Mouse (Mus musculus) lung, embryonic 14.5 days (tissue): ENCODE results near the gene Fam13a. TPM values are rescaled to one million over a fixed set of nuclear protein-coding genes. Genes with fewer than 3 reads are reported as not detected.

Experiments used
- ATAC-seq: fragments of 200-750 bp; cut with Nextera tagmentation; 2 replicates; pipeline ENCODE4 v1.8.0; 2017; ENCODE audit warnings: mild to moderate bottlenecking, moderate TSS enrichment, moderate library complexity; ENCODE audit not compliant: insufficient read depth
- DNase-seq: peaks from one replicate; pipeline ENCODE4 v3.0.0-alpha.2; 2015
- H3K27ac ChIP-seq: fragments of 300-500 bp; sonication (generic); 2 replicates; pipeline ENCODE4 v1.5.1; 2014; ENCODE audit warnings: low read depth, mild to moderate bottlenecking, moderate library complexity
- H3K27me3 ChIP-seq: fragments of 300-500 bp; sonication (generic); 2 replicates; pipeline ENCODE4 v1.6.1; 2014; ENCODE audit warnings: low read length, control low read depth; ENCODE audit not compliant: insufficient read depth
- H3K36me3 ChIP-seq: fragments of 300-500 bp; sonication (generic); 2 replicates; pipeline ENCODE4 v1.6.1; 2014; ENCODE audit warnings: control low read depth; ENCODE audit not compliant: insufficient read depth
- H3K4me1 ChIP-seq: fragments of 300-500 bp; sonication (generic); 2 replicates; pipeline ENCODE4 v1.6.1; 2014; ENCODE audit warnings: antibody characterized with exemption, control low read depth; ENCODE audit not compliant: insufficient read depth
- H3K4me2 ChIP-seq: fragments of 300-500 bp; sonication (generic); 2 replicates; pipeline ENCODE4 v1.6.1; 2014; ENCODE audit warnings: mild to moderate bottlenecking
- H3K4me3 ChIP-seq: fragments of 300-500 bp; sonication (generic); 2 replicates; pipeline ENCODE4 v1.5.1; 2014; ENCODE audit warnings: low read depth, low read length
- H3K9ac ChIP-seq: fragments of 300-500 bp; sonication (generic); 2 replicates; pipeline ENCODE4 v1.6.1; 2014
- H3K9me3 ChIP-seq: fragments of 300-500 bp; sonication (generic); 2 replicates; pipeline ENCODE4 v1.6.1; 2016; ENCODE audit warnings: low read depth, low read length, control low read depth
- CTCF ChIP-seq: IDR thresholded peaks from 2 replicates; pipeline ENCODE4 v1.5.1; 2016; ENCODE audit warnings: antibody characterized with exemption, low read depth
- WGBS: fragments of 180-500 bp; shearing (Covaris S2); extraction: QIAGEN DNeasy Blood & Tissue Kit; methylation state at CpG from one replicate; pipeline ENCODE4 v1.1.7; 2014; 5-methylcytosine and 5-hydroxymethylcytosine counted together
- polyA plus RNA-seq: library from polyadenylated mRNA; unstranded; fragments of >200 nt; fragmentation: Nextera tagmentation; extraction: Ambion mirVana; gene quantifications from 2 replicates; pipeline ENCODE4 v1.2.1, GENCODE M21; 2014

Fam13a gene
- polyA plus RNA-seq, 1 experiment from 2014 or later: 13.7 TPM

GRCm38 (mm10) chr6:58907336-58907735, 117.0 kb downstream of the Fam13a start:
- no peak for TF ChIP-seq CTCF
- Histone ChIP-seq H3K4me1 (no peaks in the 10 kb centered on the region), H3K36me3 (0 out of 2 replicates have a peak, but pooled peaks cover 3% of the 10 kb centered on the region), H3K9me3 (peaks cover 17% of the 10 kb centered on the region; the same call in 1 of the 2 replicates), H3K9ac (no peak overlapping the region), H3K4me2 (peak overlapping the region; percentile 72), H3K27me3 (no peaks in the 10 kb centered on the region), H3K4me3 (no peak overlapping the region), H3K27ac (no peak overlapping the region)
- DNase-seq: no peak
- WGBS: 73% methylated on average over 8 of the region's 8 CpGs
- no peak for ATAC-seq

DNA sequence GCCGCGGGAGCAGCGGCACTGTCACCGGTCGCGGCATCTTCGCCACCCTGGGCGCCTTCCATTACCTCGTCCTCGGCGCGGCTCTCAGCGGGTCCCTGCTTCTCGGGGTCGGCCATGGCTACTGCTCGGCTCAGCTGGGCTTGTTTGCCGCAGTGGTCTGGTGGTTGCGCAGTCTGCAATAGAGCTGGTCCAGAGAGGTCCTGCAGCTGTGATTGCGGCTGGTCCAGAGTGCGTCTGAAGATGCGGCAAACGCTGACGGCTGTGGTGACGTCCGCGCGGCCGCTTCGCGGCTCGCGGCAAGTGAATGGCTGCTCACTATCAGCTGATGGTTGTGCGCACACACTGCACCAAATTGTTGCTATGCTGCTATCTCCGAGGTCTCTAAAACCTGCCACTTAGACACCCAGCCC, 117.5 kb downstream of the Fam13a start, which contains the start of gene Nap1l5:
Gene Nap1l5, minus strand, starts transcription at position 225 of the 410 bp plus-strand sequence.
- DNase-seq (peak; percentile 42), ATAC-seq (peak; percentile 59; the same call in 1 of the 2 replicates)
- no peaks in the 10 kb centered on the region for H3K4me1 ChIP-seq
- peak within 1 kb of the TSS; percentile 72 for H3K4me2 ChIP-seq
- no peak within 1 kb of the TSS; the same call in 1 of the 2 replicates for H3K9ac ChIP-seq
- no peak for TF ChIP-seq CTCF
- no peak within 1 kb of the TSS for H3K27ac ChIP-seq
- H3K4me3 ChIP-seq: peak within 1 kb of the TSS; percentile 39
- 52% methylated on average over 34 of the region's 34 CpGs for WGBS
- H3K9me3 ChIP-seq: peaks cover 17% of the 10 kb centered on the region; the same call in 1 of the 2 replicates
- 0 out of 2 replicates have a peak, but pooled peaks cover 3% of the 10 kb centered on the region for H3K36me3 ChIP-seq
- no peaks in the 10 kb centered on the region for H3K27me3 ChIP-seq

GRCm38 (mm10) chr6:58904551-58904950, 119.8 kb downstream of the Fam13a start:
- DNase-seq (no peak), ATAC-seq (no peak)
- Histone ChIP-seq H3K4me1 (no peaks in the 10 kb centered on the region), H3K9me3 (peaks cover 17% of the 10 kb centered on the region; the same call in 1 of the 2 replicates), H3K36me3 (0 out of 2 replicates have a peak, but pooled peaks cover 3% of the 10 kb centered on the region), H3K4me3 (no peak overlapping the region), H3K27me3 (no peaks in the 10 kb centered on the region), H3K9ac (no peak overlapping the region), H3K27ac (no peak overlapping the region), H3K4me2 (no peak overlapping the region)
- no peak for TF ChIP-seq CTCF
- 63% methylated on average over 3 of the region's 3 CpGs for WGBS

DNA sequence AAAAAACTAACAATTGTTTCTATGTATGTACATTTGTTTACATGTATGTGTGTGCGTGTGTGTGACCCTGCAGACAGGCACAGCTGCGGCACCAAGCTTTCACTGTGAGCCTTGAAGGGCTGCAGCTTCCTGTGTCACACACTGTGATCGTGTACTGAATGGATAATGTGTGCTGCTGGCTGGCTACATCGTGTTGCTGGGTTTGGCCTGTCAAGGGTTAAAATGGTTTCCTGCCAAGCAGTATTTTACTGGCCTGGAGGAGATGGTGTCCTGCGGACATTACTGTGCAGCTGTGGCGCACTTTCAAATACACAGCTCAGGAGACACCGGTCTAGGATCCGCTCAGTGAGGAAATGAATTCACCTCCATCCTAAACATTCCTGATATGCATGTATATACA, 121.2 kb downstream of the Fam13a start:
- no peak overlapping the region for H3K27ac ChIP-seq
- 31% methylated on average over 8 of the region's 8 CpGs for WGBS
- no peak overlapping the region for H3K9ac ChIP-seq
- ATAC-seq: peak; percentile 92
- no peak overlapping the region for H3K4me3 ChIP-seq
- peaks cover 17% of the 10 kb centered on the region; the same call in 1 of the 2 replicates for H3K9me3 ChIP-seq
- peak; percentile 86 for DNase-seq
- 0 out of 2 replicates have a peak, but pooled peaks cover 3% of the 10 kb centered on the region for H3K36me3 ChIP-seq
- no peaks in the 10 kb centered on the region for H3K4me1 ChIP-seq
- no peaks in the 10 kb centered on the region for H3K27me3 ChIP-seq
- H3K4me2 ChIP-seq: no peak overlapping the region
- TF ChIP-seq CTCF: no peak

GRCm38 (mm10) chr6:58900536-58900935, 123.8 kb downstream of the Fam13a start:
- no peak; the same call in 1 of the 2 replicates for ATAC-seq
- no peaks in the 10 kb centered on the region for H3K27me3 ChIP-seq
- H3K9me3 ChIP-seq: peaks cover 2% of the 10 kb centered on the region; the same call in 1 of the 2 replicates
- H3K4me1 ChIP-seq: no peaks in the 10 kb centered on the region
- H3K27ac ChIP-seq: no peak overlapping the region
- no peak for TF ChIP-seq CTCF
- H3K9ac ChIP-seq: no peak overlapping the region
- no peak overlapping the region for H3K4me3 ChIP-seq
- no peaks in the 10 kb centered on the region for H3K36me3 ChIP-seq
- peak; percentile 10 for DNase-seq
- 76% methylated on average over 7 of the region's 7 CpGs for WGBS
- H3K4me2 ChIP-seq: no peak overlapping the region

DNA sequence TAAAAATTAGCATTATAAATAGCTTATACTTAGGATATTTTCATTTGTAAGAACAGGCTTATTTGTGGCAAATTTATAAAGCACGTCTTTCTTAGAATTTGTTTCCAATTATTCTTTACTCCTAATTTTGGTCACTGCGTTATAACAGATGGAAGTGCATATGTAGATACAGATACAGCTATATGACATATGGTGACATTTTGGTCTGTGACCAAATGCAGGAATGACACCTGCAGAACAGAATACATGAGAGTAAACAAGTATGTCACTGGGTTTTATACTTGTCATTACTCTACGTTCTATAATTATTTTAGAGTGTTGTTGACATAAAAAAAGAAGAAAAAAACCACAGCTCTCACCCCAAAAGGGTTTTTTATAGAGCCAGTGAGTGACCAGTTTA, 125.3 kb downstream of the Fam13a start:
- DNase-seq (no peak), ATAC-seq (no peak)
- H3K27me3 ChIP-seq: no peaks in the 10 kb centered on the region
- H3K9me3 ChIP-seq: no peaks in the 10 kb centered on the region
- H3K4me1 ChIP-seq: no peaks in the 10 kb centered on the region
- no peaks in the 10 kb centered on the region for H3K36me3 ChIP-seq
- H3K4me2 ChIP-seq: no peak overlapping the region
- H3K27ac ChIP-seq: no peak overlapping the region
- TF ChIP-seq CTCF: no peak
- no peak overlapping the region for H3K4me3 ChIP-seq
- 88% methylated on average over 3 of the region's 3 CpGs for WGBS
- no peak overlapping the region for H3K9ac ChIP-seq

DNA sequence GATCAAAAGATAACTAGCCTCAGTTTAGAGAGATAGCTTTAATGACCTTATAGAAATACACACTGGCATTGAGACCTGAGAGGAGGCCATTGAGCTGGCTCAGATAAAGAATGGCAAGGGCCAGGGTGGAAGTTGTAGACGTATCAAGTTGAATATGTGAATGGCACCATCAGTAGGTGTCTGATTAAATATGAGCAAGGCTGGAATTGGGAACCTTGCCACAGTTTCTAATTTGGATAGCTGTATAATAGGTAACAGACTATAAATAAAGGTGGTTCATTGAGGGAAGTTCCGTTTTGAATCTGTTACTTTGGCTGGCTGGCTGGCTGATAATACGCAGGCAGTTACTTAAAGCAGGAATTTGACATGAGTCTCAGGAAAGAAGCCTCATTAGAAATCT, 127.7 kb downstream of the Fam13a start:
- 70% methylated on average over 3 of the region's 3 CpGs for WGBS
- Histone ChIP-seq H3K27me3 (no peaks in the 10 kb centered on the region), H3K9me3 (no peaks in the 10 kb centered on the region), H3K4me2 (no peak overlapping the region), H3K4me1 (no peaks in the 10 kb centered on the region), H3K4me3 (no peak overlapping the region), H3K9ac (no peak overlapping the region), H3K36me3 (no peaks in the 10 kb centered on the region), H3K27ac (no peak overlapping the region)
- DNase-seq (no peak), ATAC-seq (no peak)
- no peak for TF ChIP-seq CTCF
